Mouse (Mus musculus) neural tube, embryonic 11.5 days (tissue): ENCODE measurements at regions not wholly inside any gene's neighbourhood (a gene's known extent, or its start where the extent isn't known, plus 50 kb on each side); places are given as distances from the start of the nearest gene placed in this dataset.

Experiments used
- ATAC-seq: fragments of 200-750 bp; cut with Nextera tagmentation; 2 replicates; pipeline ENCODE4 v1.8.0; 2017; ENCODE audit warnings: moderate number of reproducible peaks, mild to moderate bottlenecking, moderate TSS enrichment, moderate library complexity; ENCODE audit not compliant: insufficient read depth, low FRiP score, low TSS enrichment
- DNase-seq: peaks from one replicate; pipeline ENCODE4 v3.0.0-alpha.2; 2015; ENCODE audit warnings: low spot score
- H3K27ac ChIP-seq: fragments of 300-500 bp; sonication (generic); 2 replicates; pipeline ENCODE4 v1.5.1; 2014; ENCODE audit warnings: low read depth, mild to moderate bottlenecking, low read length
- H3K27me3 ChIP-seq: fragments of 300-500 bp; sonication (generic); 2 replicates; pipeline ENCODE4 v1.6.1; 2014; ENCODE audit warnings: mild to moderate bottlenecking, low read length, mixed read lengths; ENCODE audit not compliant: control insufficient read depth, insufficient read depth
- H3K36me3 ChIP-seq: fragments of 300-500 bp; sonication (generic); 2 replicates; pipeline ENCODE4 v1.6.1; 2014; ENCODE audit warnings: mild to moderate bottlenecking, low read length, moderate library complexity, mixed read lengths; ENCODE audit not compliant: control insufficient read depth, insufficient read depth
- H3K4me1 ChIP-seq: fragments of 300-500 bp; sonication (generic); 2 replicates; pipeline ENCODE4 v1.6.1; 2014; ENCODE audit warnings: low read length, mixed read lengths; ENCODE audit not compliant: control insufficient read depth, insufficient read depth
- H3K4me2 ChIP-seq: fragments of 300-500 bp; sonication (generic); 2 replicates; pipeline ENCODE4 v1.6.1; 2014; ENCODE audit warnings: low read depth, mild to moderate bottlenecking, moderate library complexity
- H3K4me3 ChIP-seq: fragments of 300-500 bp; sonication (generic); 2 replicates; pipeline ENCODE4 v1.5.1; 2014; ENCODE audit warnings: low read depth, low read length
- H3K9ac ChIP-seq: fragments of 300-500 bp; sonication (generic); 2 replicates; pipeline ENCODE4 v1.6.1; 2014; ENCODE audit warnings: mild to moderate bottlenecking, low read length
- H3K9me3 ChIP-seq: fragments of 300-500 bp; sonication (generic); 2 replicates; pipeline ENCODE4 v1.6.1; 2016; ENCODE audit warnings: low read length; ENCODE audit not compliant: control insufficient read depth
- WGBS: fragments of 180-500 bp; shearing (Covaris S2); extraction: QIAGEN DNeasy Blood & Tissue Kit; methylation state at CpG from one replicate; pipeline ENCODE4 v1.1.7; 2014; 5-methylcytosine and 5-hydroxymethylcytosine counted together

GRCm38 (mm10) chr8:46397777-46398176 is 73.1 kb upstream of the Acsl1 start:
- Histone ChIP-seq H3K9me3 (no peaks in the 10 kb centered on the region), H3K4me3 (no peak overlapping the region), H3K9ac (no peak overlapping the region), H3K4me2 (no peak overlapping the region), H3K27ac (no peak overlapping the region), H3K4me1 (no peaks in the 10 kb centered on the region), H3K36me3 (no peaks in the 10 kb centered on the region), H3K27me3 (no peaks in the 10 kb centered on the region)
- no peak for DNase-seq
- WGBS, result 83% methylated on average over 8 of the region's 8 CpGs
- ATAC-seq, result no peak

- ATAC-seq (no peak), DNase-seq (no peak)
- Histone ChIP-seq H3K4me3 (no peak overlapping the region), H3K4me1 (no peaks in the 10 kb centered on the region), H3K27me3 (no peaks in the 10 kb centered on the region), H3K4me2 (no peak overlapping the region), H3K9ac (no peak overlapping the region), H3K27ac (no peak overlapping the region), H3K36me3 (no peaks in the 10 kb centered on the region), H3K9me3 (no peaks in the 10 kb centered on the region)
- WGBS, result 81% methylated on average over 6 of the region's 6 CpGs
These were observed 70.2 kb upstream of the Acsl1 start for GRCm38 (mm10) chr8:46400595-46400994.

- H3K4me3 ChIP-seq, result no peak overlapping the region
- no peak overlapping the region for H3K4me2 ChIP-seq
- no peaks in the 10 kb centered on the region for H3K36me3 ChIP-seq
- H3K27ac ChIP-seq, result no peak overlapping the region
- ATAC-seq (no peak), DNase-seq (no peak)
- H3K27me3 ChIP-seq, result no peaks in the 10 kb centered on the region
- H3K9ac ChIP-seq, result no peak overlapping the region
- no peaks in the 10 kb centered on the region for H3K9me3 ChIP-seq
- 90% methylated on average over 5 of the region's 5 CpGs for WGBS
- H3K4me1 ChIP-seq, result no peaks in the 10 kb centered on the region
These were observed 66.8 kb upstream of the Acsl1 start for GRCm38 (mm10) chr8:46403877-46404560.

- WGBS, result 94% methylated on average over 7 of the region's 7 CpGs
- Histone ChIP-seq H3K4me2 (no peak overlapping the region), H3K36me3 (no peaks in the 10 kb centered on the region), H3K27me3 (no peaks in the 10 kb centered on the region), H3K27ac (no peak overlapping the region), H3K4me1 (no peaks in the 10 kb centered on the region), H3K9ac (no peak overlapping the region), H3K4me3 (no peak overlapping the region), H3K9me3 (no peaks in the 10 kb centered on the region)
- DNase-seq (no peak), ATAC-seq (no peak)
These were observed 62.0 kb upstream of the Acsl1 start for GRCm38 (mm10) chr8:46408886-46409285.

GRCm38 (mm10) chr8:46409296-46409695 is 61.5 kb upstream of the Acsl1 start:
- Histone ChIP-seq H3K9ac (no peak overlapping the region), H3K27me3 (no peaks in the 10 kb centered on the region), H3K4me1 (no peaks in the 10 kb centered on the region), H3K4me2 (no peak overlapping the region), H3K36me3 (no peaks in the 10 kb centered on the region), H3K4me3 (no peak overlapping the region), H3K27ac (no peak overlapping the region), H3K9me3 (no peaks in the 10 kb centered on the region)
- 65% methylated on average over 2 of the region's 2 CpGs for WGBS
- no peak for DNase-seq
- ATAC-seq, result no peak

GRCm38 (mm10) chr8:46411877-46412625 is 58.8 kb upstream of the Acsl1 start:
- 87% methylated on average over 11 of the region's 11 CpGs for WGBS
- H3K27me3 ChIP-seq, result no peaks in the 10 kb centered on the region
- no peak overlapping the region for H3K4me3 ChIP-seq
- H3K9ac ChIP-seq, result no peak overlapping the region
- no peak overlapping the region for H3K27ac ChIP-seq
- H3K9me3 ChIP-seq, result no peaks in the 10 kb centered on the region
- DNase-seq (no peak), ATAC-seq (no peak)
- H3K36me3 ChIP-seq, result no peaks in the 10 kb centered on the region
- no peaks in the 10 kb centered on the region for H3K4me1 ChIP-seq
- no peak overlapping the region for H3K4me2 ChIP-seq

- ATAC-seq, result no peak
These were observed 57.4 kb upstream of the Acsl1 start for GRCm38 (mm10) chr8:46413349-46414024.

GRCm38 (mm10) chr8:46414874-46415273 is 56.0 kb upstream of the Acsl1 start:
- H3K9ac ChIP-seq, result no peak overlapping the region
- DNase-seq (no peak), ATAC-seq (no peak)
- H3K4me3 ChIP-seq, result no peak overlapping the region
- H3K4me1 ChIP-seq, result no peaks in the 10 kb centered on the region
- H3K4me2 ChIP-seq, result no peak overlapping the region
- H3K27ac ChIP-seq, result no peak overlapping the region
- H3K27me3 ChIP-seq, result no peaks in the 10 kb centered on the region
- 89% methylated on average over 6 of the region's 6 CpGs for WGBS
- no peaks in the 10 kb centered on the region for H3K36me3 ChIP-seq
- H3K9me3 ChIP-seq, result no peaks in the 10 kb centered on the region

More at GRCm38 (mm10) chr8:46413349-46414024, 57.4 kb upstream of the Acsl1 start:
- no peak for DNase-seq
- Histone ChIP-seq H3K4me3 (no peak overlapping the region), H3K9ac (no peak overlapping the region), H3K27ac (no peak overlapping the region), H3K36me3 (no peaks in the 10 kb centered on the region), H3K27me3 (no peaks in the 10 kb centered on the region), H3K9me3 (no peaks in the 10 kb centered on the region), H3K4me1 (no peaks in the 10 kb centered on the region), H3K4me2 (no peak overlapping the region)
- 83% methylated on average over 9 of the region's 9 CpGs for WGBS
